Mouse (Mus musculus) testis, postnatal 14 days (tissue): ENCODE results near the gene Mast4.
"Not testable (repeated sequence)": the region's sequence is repeated elsewhere in the genome, so short reads cannot be mapped to it uniquely, and the experiment has no call there.

Experiments used
- DNase-seq: peaks from one replicate; pipeline ENCODE4 v3.0.0; 2021; ENCODE audit warnings: low spot score

The Mast4 gene

GRCm38 (mm10) chr13:102749194-102749593 is 585.1 kb downstream of the Mast4 start:
- no peak for DNase-seq

GRCm38 (mm10) chr13:102746803-102747561 is 587.3 kb downstream of the Mast4 start:
- DNase-seq = no peak

GRCm38 (mm10) chr13:102745626-102746342 is 588.5 kb downstream of the Mast4 start:
- DNase-seq = no peak

- DNase-seq = no peak
These were observed 589.1 kb downstream of the Mast4 start for GRCm38 (mm10) chr13:102745270-102745600.

- no peak for DNase-seq
These were observed 589.6 kb downstream of the Mast4 start for GRCm38 (mm10) chr13:102744481-102745269.

- no peak for DNase-seq
These were observed 594.4 kb downstream of the Mast4 start for GRCm38 (mm10) chr13:102739720-102740535.

- DNase-seq = no peak
These were observed 596.5 kb downstream of the Mast4 start for GRCm38 (mm10) chr13:102737811-102738210.

- no peak for DNase-seq
These were observed 601.2 kb downstream of the Mast4 start for GRCm38 (mm10) chr13:102733063-102733462.

GRCm38 (mm10) chr13:102728951-102729350 is 605.3 kb downstream of the Mast4 start:
- DNase-seq = not testable (repeated sequence)

- no peak for DNase-seq
These were observed 606.3 kb downstream of the Mast4 start for GRCm38 (mm10) chr13:102728035-102728434.

- no peak for DNase-seq
These were observed 607.4 kb downstream of the Mast4 start for GRCm38 (mm10) chr13:102726876-102727275.

- no peak for DNase-seq
These were observed 608.4 kb downstream of the Mast4 start for GRCm38 (mm10) chr13:102725906-102726305.

GRCm38 (mm10) chr13:102725416-102725815 is 608.9 kb downstream of the Mast4 start:
- no peak for DNase-seq

GRCm38 (mm10) chr13:102716973-102717372 is 617.3 kb downstream of the Mast4 start:
- DNase-seq = no peak

GRCm38 (mm10) chr13:102700744-102701143 is 633.6 kb downstream of the Mast4 start:
- no peak for DNase-seq

- no peak for DNase-seq
These were observed 634.1 kb downstream of the Mast4 start for GRCm38 (mm10) chr13:102700176-102700575.

GRCm38 (mm10) chr13:102698751-102699323 is 635.5 kb downstream of the Mast4 start:
- peak; percentile 64 for DNase-seq

- no peak for DNase-seq
These were observed 636.0 kb downstream of the Mast4 start for GRCm38 (mm10) chr13:102698335-102698734.

- DNase-seq = no peak
These were observed 639.0 kb downstream of the Mast4 start for GRCm38 (mm10) chr13:102695121-102695905.

GRCm38 (mm10) chr13:102694154-102694553 is 640.1 kb downstream of the Mast4 start:
- DNase-seq = no peak

GRCm38 (mm10) chr13:102693341-102693801 is 640.9 kb downstream of the Mast4 start, which contains the start of gene Cd180:
Gene Cd180, plus strand, starts transcription at chr13:102693558.
- DNase-seq = no peak
